Mouse (Mus musculus) liver, adult 10 weeks (tissue): ENCODE results near the gene Crct1. TPM values are rescaled to one million over a fixed set of nuclear protein-coding genes. Genes with fewer than 3 reads are reported as not detected.

Source experiments
- polyA plus RNA-seq: library from polyadenylated mRNA; stranded (reverse); fragments of 350-450 nt; fragmentation: Illumina TruSeq; extraction: RNeasy Lipid Tissue Mini Kit (QIAGEN cat#74804); gene quantifications from one replicate; pipeline ENCODE4 v1.2.3, GENCODE M21; 2014; ENCODE audit warnings: low read depth, low replicate concordance

The Crct1 gene
- polyA plus RNA-seq: not detected

DNA sequence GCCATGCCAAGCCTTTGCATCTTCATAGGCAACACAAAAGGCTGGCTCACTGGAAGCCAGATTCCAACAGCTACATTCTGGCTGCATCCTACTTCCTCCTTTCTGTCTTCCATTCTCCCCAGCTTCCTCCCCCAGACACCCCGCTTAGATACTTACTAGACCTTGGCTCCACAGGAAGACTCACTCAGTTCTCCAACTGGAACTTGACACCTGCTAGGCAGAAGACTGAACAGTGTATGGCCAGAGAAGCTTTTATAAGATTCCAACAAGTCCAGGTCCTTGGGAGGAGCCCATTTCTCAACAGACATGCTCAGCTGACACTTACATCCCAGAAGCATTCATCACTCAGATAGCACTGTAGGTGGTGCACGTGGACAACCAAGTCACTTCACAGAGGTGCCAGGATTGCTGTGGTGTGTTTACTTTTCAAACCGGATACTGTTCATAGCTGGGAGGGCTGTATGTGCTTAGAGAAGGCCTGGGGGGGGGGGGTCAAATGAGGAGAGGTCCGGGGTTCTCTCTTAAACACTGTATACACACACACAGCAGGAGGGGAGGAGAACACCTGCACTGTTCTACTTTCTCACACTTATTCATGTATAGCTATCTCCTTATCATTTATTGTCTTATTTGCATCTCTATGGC, at the start of gene Crct1:
Gene Crct1, minus strand, starts transcription at position 228 of the 645 bp plus-strand sequence.

DNA sequence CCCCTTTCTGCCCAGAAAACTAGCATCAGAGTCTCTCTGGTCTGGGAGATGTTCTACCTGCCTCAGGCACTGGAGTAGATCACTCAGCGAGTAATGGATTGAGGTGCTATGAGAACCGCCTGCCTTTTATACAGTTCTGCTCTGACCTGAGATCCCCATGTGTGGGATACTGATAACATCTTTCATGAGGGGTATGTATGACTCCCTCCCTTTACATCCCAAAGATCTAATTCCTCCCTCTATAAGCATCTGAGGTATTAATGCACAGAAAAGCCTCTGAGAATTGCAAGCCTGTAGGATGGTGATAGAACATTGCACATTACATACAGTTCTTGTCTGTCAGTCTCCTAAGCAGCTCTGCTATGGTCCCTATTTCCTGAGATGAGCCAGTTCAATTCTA, 3.5 kb upstream of the Crct1 start, which contains the start of gene Lce1m:
Gene Lce1m, minus strand, starts transcription at position 101 of the 400 bp plus-strand sequence.

DNA sequence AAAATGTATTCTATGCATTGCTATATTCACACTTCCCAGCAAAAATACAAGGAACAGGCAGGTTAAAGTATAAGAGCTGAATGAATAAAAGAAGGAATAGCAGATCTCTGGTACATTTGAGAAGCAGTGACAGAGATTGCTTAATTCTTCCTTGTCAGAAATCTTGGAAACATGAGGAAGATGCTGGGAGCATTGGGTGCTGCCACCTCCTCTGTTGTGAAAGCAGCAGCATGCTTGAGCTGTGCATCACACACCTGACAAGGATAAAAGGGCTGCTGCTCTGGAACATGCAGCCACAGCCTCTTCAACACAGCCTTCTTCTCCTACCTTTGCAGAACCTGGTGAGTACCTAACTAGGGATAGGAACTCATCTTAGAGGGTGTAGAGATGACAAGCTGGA, 23.6 kb downstream of the Crct1 start, which contains the start of gene Lce3f:
Gene Lce3f, plus strand, starts transcription at position 301 of the 400 bp plus-strand sequence.

DNA sequence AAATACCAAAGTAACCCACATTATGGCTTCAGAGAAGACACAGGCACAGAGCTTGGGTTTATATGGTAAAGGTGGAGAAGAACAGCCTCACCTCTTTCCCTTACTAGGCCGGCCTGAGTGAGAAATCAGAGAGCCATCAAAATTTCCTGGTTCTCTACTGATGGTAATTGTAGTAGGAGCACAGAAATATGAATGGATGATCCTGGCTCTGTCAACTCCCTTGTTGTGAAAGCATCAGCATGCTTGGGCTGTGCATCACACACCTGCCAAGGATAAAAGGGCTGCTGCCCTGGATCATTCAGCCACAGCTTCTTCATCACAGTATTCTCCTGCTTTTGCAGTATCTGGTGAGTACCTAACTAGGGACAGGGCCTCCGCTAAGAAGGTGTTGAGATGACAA, 48.7 kb downstream of the Crct1 start, which contains the start of gene Lce3e:
Gene Lce3e, plus strand, starts transcription at position 301 of the 400 bp plus-strand sequence.

Other genes starting within 250 kb of the Crct1 start
- gene Lce1i, start 236.8 kb downstream of the Crct1 start, polyA plus RNA-seq: not detected
- gene Lce1j, start 225.2 kb downstream of the Crct1 start, polyA plus RNA-seq: not detected
- not detected for gene Lce1k, start 207.8 kb downstream of the Crct1 start, polyA plus RNA-seq
- gene Kprp, start 188.4 kb downstream of the Crct1 start, polyA plus RNA-seq: not detected
- gene Lce1l, start 164.4 kb downstream of the Crct1 start, polyA plus RNA-seq: not detected
- not detected for gene 2310050C09Rik, start 145.5 kb downstream of the Crct1 start, polyA plus RNA-seq
- gene Lce3a, start 89.5 kb downstream of the Crct1 start, polyA plus RNA-seq: not detected
- not detected for gene Lce3b, start 82.7 kb downstream of the Crct1 start, polyA plus RNA-seq
- not detected for gene Lce3c, start 71.2 kb downstream of the Crct1 start, polyA plus RNA-seq
- gene Lce3d, start 58.3 kb downstream of the Crct1 start, polyA plus RNA-seq: not detected
- not detected for gene Lce3e, start 48.6 kb downstream of the Crct1 start, polyA plus RNA-seq
- not detected for gene Lce3f, start 23.5 kb downstream of the Crct1 start, polyA plus RNA-seq
- gene Lce1m, start 3.4 kb upstream of the Crct1 start, polyA plus RNA-seq: not detected
- not detected for gene Gm4858, start 53.1 kb upstream of the Crct1 start, polyA plus RNA-seq
- gene Crnn, start 129.1 kb upstream of the Crct1 start, polyA plus RNA-seq: not detected
- not detected for gene Flg2, start 181.6 kb upstream of the Crct1 start, polyA plus RNA-seq